Mouse (Mus musculus): Measurements from ENCODE around the gene Dennd4a. TPM values are rescaled to one million over a fixed set of nuclear protein-coding genes. Genes with fewer than 3 reads are reported as not detected.

Gene Dennd4a
- polyA plus RNA-seq, 1 experiment, result 6.2 TPM

DNA sequence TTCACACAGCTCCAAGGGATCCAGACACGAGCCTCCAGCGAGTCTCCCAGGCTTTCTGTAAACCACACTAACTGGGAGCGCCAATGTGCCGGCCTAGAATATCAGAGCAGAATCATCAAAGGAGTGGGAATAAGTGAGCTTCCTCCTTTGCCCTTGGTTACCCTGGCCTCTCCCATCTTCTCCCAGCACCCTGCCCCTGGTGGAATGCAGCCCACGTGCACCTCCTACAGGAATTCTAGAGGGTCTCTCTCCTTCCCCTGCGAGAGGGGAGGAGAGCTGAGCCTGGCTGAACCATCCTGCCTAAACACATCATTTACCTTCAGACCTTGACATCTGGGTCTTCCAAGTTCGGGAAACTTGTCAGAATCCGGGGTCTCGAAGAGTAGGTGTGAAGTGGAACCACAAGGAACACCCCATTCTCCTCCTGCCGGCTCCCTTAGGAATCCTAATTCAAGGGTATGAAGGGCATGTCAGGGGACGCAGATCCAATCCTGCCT, 140.1 kb downstream of the Dennd4a start, which contains the start of gene Slc24a1:
TSS of gene Slc24a1 (minus strand) at position 447 of the 497 bp plus-strand sequence.
- H3K27me3 ChIP-seq (ENCODE audit: control insufficient read depth), result peaks cover 54% of the 10 kb centered on the region
- H3K36me3 ChIP-seq (ENCODE audit: control insufficient read depth), result no peaks in the 10 kb centered on the region
- TF ChIP-seq GATA1 (IDR thresholded peaks at IDR 0.05; ENCODE audit: low read length) (no peak), TAL1 (IDR thresholded peaks at IDR 0.05; ENCODE audit: low read length) (no peak)
- peaks cover 4% of the 10 kb centered on the region; the same call in 1 of the 2 replicates for H3K9me3 ChIP-seq (ENCODE audit: control insufficient read depth, low read length)
- H3K4me3 ChIP-seq (replicated peaks), result no peak within 1 kb of the TSS
- peaks cover 33% of the 10 kb centered on the region for H3K4me1 ChIP-seq (ENCODE audit: control insufficient read depth)

- H3K4me3 ChIP-seq (replicated peaks), result no peak overlapping the region
- peaks cover 4% of the 10 kb centered on the region; the same call in 1 of the 2 replicates for H3K9me3 ChIP-seq (ENCODE audit: control insufficient read depth, low read length)
- no peak for TF ChIP-seq GATA1 (IDR thresholded peaks at IDR 0.05; ENCODE audit: low read length)
- no peak for TF ChIP-seq TAL1 (IDR thresholded peaks at IDR 0.05; ENCODE audit: low read length)
- H3K4me1 ChIP-seq (ENCODE audit: control insufficient read depth), result peaks cover 41% of the 10 kb centered on the region
- no peaks in the 10 kb centered on the region for H3K36me3 ChIP-seq (ENCODE audit: control insufficient read depth)
- H3K27me3 ChIP-seq (ENCODE audit: control insufficient read depth), result peaks cover 45% of the 10 kb centered on the region
Measured at GRCm38 (mm10) chr9:64952055-64952454, 140.9 kb downstream of the Dennd4a start.

- TF ChIP-seq GATA1 (IDR thresholded peaks at IDR 0.05; ENCODE audit: low read length) (no peak), TAL1 (IDR thresholded peaks at IDR 0.05; ENCODE audit: low read length) (peak; percentile 41; the same call in 1 of the 3 replicates)
- peaks cover 4% of the 10 kb centered on the region; the same call in 1 of the 2 replicates for H3K9me3 ChIP-seq (ENCODE audit: control insufficient read depth, low read length)
- H3K36me3 ChIP-seq (ENCODE audit: control insufficient read depth), result no peaks in the 10 kb centered on the region
- peaks cover 40% of the 10 kb centered on the region for H3K4me1 ChIP-seq (ENCODE audit: control insufficient read depth)
- H3K27me3 ChIP-seq (ENCODE audit: control insufficient read depth), result peaks cover 34% of the 10 kb centered on the region
- no peak overlapping the region for H3K4me3 ChIP-seq (replicated peaks)
Measured at GRCm38 (mm10) chr9:64953190-64953589, 142.1 kb downstream of the Dennd4a start.

- H3K9me3 ChIP-seq (ENCODE audit: control insufficient read depth, low read length), result peaks cover 4% of the 10 kb centered on the region; the same call in 1 of the 2 replicates
- no peaks in the 10 kb centered on the region for H3K36me3 ChIP-seq (ENCODE audit: control insufficient read depth)
- TF ChIP-seq TAL1 (IDR thresholded peaks at IDR 0.05; ENCODE audit: low read length), result no peak
- peaks cover 55% of the 10 kb centered on the region for H3K4me1 ChIP-seq (ENCODE audit: control insufficient read depth)
- peaks cover 5% of the 10 kb centered on the region for H3K27me3 ChIP-seq (ENCODE audit: control insufficient read depth)
- H3K4me3 ChIP-seq (replicated peaks), result peak overlapping the region; percentile 56
Measured at GRCm38 (mm10) chr9:64956337-64956736, 145.2 kb downstream of the Dennd4a start.

GRCm38 (mm10) chr9:64957276-64957675, 146.1 kb downstream of the Dennd4a start:
- Histone ChIP-seq H3K4me1 (ENCODE audit: control insufficient read depth) (peaks cover 56% of the 10 kb centered on the region), H3K36me3 (ENCODE audit: control insufficient read depth) (peaks cover 5% of the 10 kb centered on the region), H3K27me3 (ENCODE audit: control insufficient read depth) (no peaks in the 10 kb centered on the region), H3K4me3 (replicated peaks) (no peak overlapping the region), H3K9me3 (ENCODE audit: control insufficient read depth, low read length) (peaks cover 4% of the 10 kb centered on the region; the same call in 1 of the 2 replicates)
- no peak for TF ChIP-seq GATA1 (IDR thresholded peaks at IDR 0.05; ENCODE audit: low read length)
- no peak for TF ChIP-seq TAL1 (IDR thresholded peaks at IDR 0.05; ENCODE audit: low read length)

DNA sequence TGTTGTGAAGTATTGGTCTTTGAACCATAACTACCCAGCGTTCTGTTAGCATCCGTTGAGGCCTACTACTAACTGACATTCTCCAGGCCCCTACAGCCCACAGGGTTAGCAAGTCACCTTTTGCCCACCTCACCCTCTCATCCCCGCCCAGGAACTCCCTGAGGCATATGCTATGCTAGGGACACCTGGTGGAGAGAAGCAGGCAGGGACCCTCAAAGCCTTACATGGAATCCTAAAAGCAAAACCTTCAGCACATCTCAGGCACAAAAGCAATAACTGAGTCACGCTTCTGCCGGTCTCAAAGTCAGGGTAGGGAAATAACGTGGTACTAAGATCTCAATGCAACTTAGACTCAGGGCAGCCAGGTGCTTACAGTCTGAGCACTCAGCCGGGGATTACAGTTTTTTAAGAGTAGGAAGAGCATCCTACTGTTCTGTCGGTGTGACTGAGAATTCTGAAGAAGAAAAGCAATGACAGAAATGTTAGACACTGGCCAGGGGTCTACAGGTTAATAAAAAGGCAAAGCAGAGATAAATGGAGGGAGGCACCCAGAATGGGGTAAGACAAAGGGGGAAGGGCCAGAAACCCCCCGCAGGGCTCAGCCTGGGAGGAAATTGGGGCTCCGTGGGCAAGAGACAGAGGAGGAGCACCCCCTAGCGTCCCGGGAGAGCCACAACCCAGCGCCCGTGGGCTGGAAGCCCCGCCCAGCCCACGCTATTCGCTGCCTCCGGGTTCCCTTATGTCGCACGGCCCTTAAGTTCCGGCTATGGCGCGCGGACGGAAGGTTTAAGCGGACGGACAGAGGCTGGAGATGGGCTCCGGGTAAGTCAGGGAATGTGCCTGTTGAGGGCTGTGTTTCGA, 149.2 kb downstream of the Dennd4a start, which contains the start of gene Ints14:
TSS of gene Ints14 (plus strand) at position 789 of the 861 bp plus-strand sequence.
- Histone ChIP-seq H3K9me3 (ENCODE audit: control insufficient read depth, low read length) (no peaks in the 10 kb centered on the region), H3K27me3 (ENCODE audit: control insufficient read depth) (no peaks in the 10 kb centered on the region), H3K36me3 (ENCODE audit: control insufficient read depth) (peaks cover 34% of the 10 kb centered on the region), H3K4me1 (ENCODE audit: control insufficient read depth) (peaks cover 39% of the 10 kb centered on the region), H3K4me3 (replicated peaks) (peak within 1 kb of the TSS; percentile 73)
- no peak for TF ChIP-seq TAL1 (IDR thresholded peaks at IDR 0.05; ENCODE audit: low read length)
- no peak for TF ChIP-seq GATA1 (IDR thresholded peaks at IDR 0.05; ENCODE audit: low read length)

DNA sequence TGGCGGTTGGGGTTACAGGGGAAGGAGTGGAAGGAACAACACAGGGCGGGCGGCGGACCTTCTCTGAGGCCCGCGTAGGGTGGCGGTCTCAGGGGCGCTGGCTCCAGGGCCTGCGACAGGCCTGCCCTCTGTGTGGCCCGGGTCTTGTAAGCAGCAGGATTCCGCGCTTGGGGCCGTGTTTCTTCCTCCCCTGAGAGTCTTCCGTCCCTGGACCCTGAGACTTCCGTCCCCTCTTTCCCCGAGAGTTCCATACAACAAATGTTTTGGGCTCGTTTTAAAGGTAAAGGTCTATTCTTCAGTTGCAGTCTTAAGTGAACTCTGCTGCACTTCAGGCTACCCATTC, 149.8 kb downstream of the Dennd4a start:
- H3K36me3 ChIP-seq (ENCODE audit: control insufficient read depth), result peaks cover 40% of the 10 kb centered on the region
- no peaks in the 10 kb centered on the region for H3K9me3 ChIP-seq (ENCODE audit: control insufficient read depth, low read length)
- peaks cover 35% of the 10 kb centered on the region for H3K4me1 ChIP-seq (ENCODE audit: control insufficient read depth)
- H3K4me3 ChIP-seq (replicated peaks), result peak overlapping the region; percentile 73
- TF ChIP-seq GATA1 (IDR thresholded peaks at IDR 0.05; ENCODE audit: low read length) (no peak), TAL1 (IDR thresholded peaks at IDR 0.05; ENCODE audit: low read length) (no peak)
- no peaks in the 10 kb centered on the region for H3K27me3 ChIP-seq (ENCODE audit: control insufficient read depth)

Other genes with a start within 250 kb of the Dennd4a start
- 32.9 and 35.5 TPM in 2 replicates for gene Rab11a, start 73.6 kb upstream of the Dennd4a start, polyA plus RNA-seq (2012)
- gene Slc24a1, start 140.3 kb downstream of the Dennd4a start, polyA plus RNA-seq (2012), result not detected in 2 replicates
- gene Ints14, start 149.6 kb downstream of the Dennd4a start, polyA plus RNA-seq (2012), result 3.3 and 3.8 TPM in 2 replicates
- 0.22 and 0.27 TPM in 2 replicates for gene Hacd3, start 210.4 kb downstream of the Dennd4a start, polyA plus RNA-seq (2012)
- 0.33 and 0.43 TPM in 2 replicates for gene Dpp8, start 221.1 kb downstream of the Dennd4a start, polyA plus RNA-seq (2012)